Mouse (Mus musculus) adipocyte (in vitro differentiated cells): Measurements from ENCODE around the gene Icosl.
A peak's percentile ranks its signal among the peaks of the same experiment; 100 is the strongest.
"Not testable (repeated sequence)": the region's sequence is repeated elsewhere in the genome, so short reads cannot be mapped to it uniquely, and the experiment has no call there.

Experiments
- DNase-seq: peaks from one replicate; pipeline ENCODE4 v3.0.0-alpha.2; 2016; ENCODE audit warnings: low spot score

Gene Icosl

DNA sequence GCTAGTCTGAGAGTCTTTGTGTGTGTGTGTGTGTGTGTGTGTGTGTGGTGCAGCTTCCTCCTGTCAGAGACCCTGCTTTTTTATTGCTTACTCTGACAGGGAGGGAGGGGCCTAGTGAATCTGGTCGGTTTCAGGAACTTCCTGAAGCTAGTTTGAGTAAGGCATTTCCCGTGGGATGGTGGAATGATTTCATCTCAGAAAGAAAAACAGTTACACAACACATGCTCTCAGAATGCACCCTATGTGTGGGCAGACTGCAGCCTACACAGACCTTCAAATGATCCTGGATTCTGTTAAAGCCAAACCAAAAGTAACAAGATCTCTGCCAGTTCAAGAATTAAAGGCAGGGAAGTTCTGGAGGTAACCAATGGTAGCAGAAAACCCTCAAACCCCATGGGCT, 46.1 kb downstream of the Icosl start:
- peak; percentile 26 for DNase-seq

DNA sequence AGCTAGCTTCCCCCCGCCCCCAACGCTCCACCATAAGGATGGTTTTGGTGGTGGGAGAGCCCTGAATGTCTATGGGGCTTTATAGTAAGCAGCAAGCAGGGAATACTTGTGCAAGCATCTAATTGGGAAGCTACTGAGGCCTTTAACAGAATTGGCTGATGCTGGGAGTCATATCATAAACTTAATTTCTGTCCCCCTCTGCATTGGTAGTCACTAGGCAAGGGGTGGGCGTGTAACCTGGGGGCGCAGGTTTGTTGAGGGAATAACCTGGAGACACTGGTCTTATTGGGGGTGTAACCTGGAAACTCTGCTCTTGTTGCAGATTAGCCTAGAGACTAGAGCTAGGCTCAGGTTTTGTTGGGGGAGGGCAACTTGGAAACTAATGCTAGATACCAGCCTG, 50.3 kb downstream of the Icosl start:
- DNase-seq = no peak

GRCm38 (mm10) chr10:78124137-78124536, 55.0 kb downstream of the Icosl start:
- not testable (repeated sequence) for DNase-seq

DNA sequence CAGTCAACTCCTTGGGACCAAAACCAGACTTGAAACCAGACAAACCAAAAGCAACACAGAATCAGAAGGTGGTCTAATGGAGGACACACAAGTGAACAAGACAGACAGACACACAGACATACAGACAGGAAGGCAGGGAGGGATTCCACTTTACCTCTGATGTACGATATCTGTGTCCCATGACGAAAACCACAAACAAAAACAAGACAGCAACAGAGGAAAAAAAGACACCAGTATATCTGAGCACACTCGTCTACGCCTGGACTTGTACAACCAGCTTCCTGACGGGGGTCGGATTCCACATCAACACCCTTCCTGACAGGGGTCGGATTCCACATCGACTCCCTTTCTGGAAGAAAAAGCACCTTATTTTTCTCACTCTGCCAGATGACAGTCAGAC, 56.0 kb downstream of the Icosl start:
- not testable (repeated sequence) for DNase-seq

DNA sequence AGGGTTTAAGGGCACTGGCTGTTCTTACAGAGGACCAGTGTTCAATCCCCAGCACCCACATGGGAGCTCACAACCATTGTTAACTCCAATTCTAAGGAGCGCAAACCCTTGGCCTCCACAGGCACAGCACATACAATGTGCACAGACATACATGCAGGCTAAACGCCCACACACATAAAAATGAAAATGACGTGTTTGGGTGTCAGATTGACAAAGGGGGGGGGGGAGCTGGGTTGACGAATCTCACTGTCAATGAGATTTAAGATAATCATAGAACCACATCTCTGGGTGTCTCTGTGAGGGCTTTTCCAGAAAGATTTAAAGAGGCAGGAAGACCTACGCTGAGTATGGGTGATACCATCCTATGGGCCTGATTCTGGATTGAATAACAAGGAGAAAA, 57.2 kb downstream of the Icosl start:
- no peak for DNase-seq

GRCm38 (mm10) chr10:78127046-78127870, 58.2 kb downstream of the Icosl start:
- DNase-seq = no peak

- no peak for DNase-seq
Observed at GRCm38 (mm10) chr10:78127931-78128330, 58.8 kb downstream of the Icosl start.

DNA sequence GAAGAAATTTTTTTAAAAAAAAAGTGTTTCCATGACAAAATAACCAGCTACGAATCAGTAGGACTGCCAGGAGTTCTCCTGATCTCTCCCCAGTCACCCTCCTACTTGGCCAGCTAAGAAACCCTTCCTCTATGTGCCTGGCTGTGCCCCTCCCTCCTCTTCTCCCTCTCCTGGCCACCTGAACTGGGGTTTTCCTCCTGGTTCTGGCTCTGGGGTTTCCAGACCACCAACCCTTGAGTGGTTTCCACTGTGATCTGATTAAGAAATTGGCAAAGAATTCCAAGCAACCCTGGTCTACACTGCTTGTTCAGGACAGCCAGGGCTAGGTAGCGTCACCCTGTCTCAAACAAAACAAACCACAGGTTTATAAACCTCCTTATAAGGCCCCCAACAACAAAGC, 59.5 kb downstream of the Icosl start:
- no peak for DNase-seq

GRCm38 (mm10) chr10:78129423-78129822, 60.3 kb downstream of the Icosl start:
- DNase-seq = no peak

DNA sequence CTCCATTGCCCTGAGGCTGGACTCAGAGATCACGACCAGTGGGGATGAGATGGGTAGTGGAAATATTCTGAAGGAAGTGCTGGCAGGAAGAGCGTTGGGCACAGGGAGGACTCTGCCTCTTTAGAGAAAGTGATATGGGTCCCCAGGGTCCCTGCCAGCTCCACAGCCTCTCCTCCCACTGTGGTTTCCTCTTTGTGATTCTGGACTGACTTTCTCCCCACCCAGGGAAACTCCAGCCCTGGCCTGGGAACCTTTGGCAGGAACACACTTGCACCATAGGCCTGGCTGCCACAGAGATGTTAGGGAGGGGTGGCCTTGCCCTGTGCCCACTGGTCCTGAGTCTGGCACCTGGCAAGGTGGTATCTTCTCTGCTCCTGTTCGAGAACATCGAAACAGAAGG, 60.9 kb downstream of the Icosl start:
- no peak for DNase-seq
